In genomic region chr6:86479816-86480188, GRCm38 (mm10) we compare ENCODE assay signal across 9 mouse cellular contexts. TPM values are rescaled to one million over a fixed set of nuclear protein-coding genes. Genes with fewer than 3 reads are reported as not detected.
DNase-seq lines count a peak whose midpoint lies in the region; ATAC-seq and TF ChIP-seq lines count a peak whose summit lies in the region.
"Had no signal": no experiment of that assay in that cellular context is flagged by ENCODE, and none has a peak within 500 bp of the region (broad histone marks: within the 10 kb centered on the region; RNA-seq: fewer than 3 reads in every experiment).

No protein-coding gene starts in this region.

- H3K79me2 ChIP-seq in liver, adult 2 months (ENCODE audit: control insufficient read depth, insufficient read depth, low read length) = no peaks in the 10 kb centered on the region

- H3K4me2 ChIP-seq in liver, embryonic 11.5 days = no peak overlapping the region
- H3K4me2 ChIP-seq in hindbrain, embryonic 14.5 days (replicated peaks) = no peak overlapping the region
- 0 out of 2 replicates have a peak overlapping the region, but pooled peaks have one; percentile 6 for H3K4me2 ChIP-seq in neural tube, embryonic 12.5 days (replicated peaks)

- intact Hi-C loops in gastrocnemius, adult 2 months (cut with DNase I) = no loop called here
- intact Hi-C loops in gastrocnemius, postnatal 36 days (cut with DNase I) = no loop called here

- no peak for ATAC-seq in liver, embryonic 11.5 days (replicated peaks; ENCODE audit: low FRiP score)
- ATAC-seq in hindbrain, embryonic 14.5 days (ENCODE audit: low FRiP score) = no peak
- ATAC-seq in neural tube, embryonic 12.5 days (ENCODE audit: low FRiP score, low read depth) = no peak
- no peak for ATAC-seq in megakaryocyte-erythroid progenitor cell, adult 5-6 weeks (replicated peaks; ENCODE audit: low FRiP score, low TSS enrichment, poor library complexity, severe bottlenecking)

- H3K9me3 ChIP-seq in liver, embryonic 11.5 days (ENCODE audit: control insufficient read depth, low read length) = no peaks in the 10 kb centered on the region
- H3K9me3 ChIP-seq in hindbrain, embryonic 14.5 days (ENCODE audit: control insufficient read depth, low read length) = no peaks in the 10 kb centered on the region
- no peaks in the 10 kb centered on the region for H3K9me3 ChIP-seq in neural tube, embryonic 12.5 days

- H3K36me3 ChIP-seq in liver, adult 2 months (ENCODE audit: control insufficient read depth, insufficient read depth, low read length) = no peaks in the 10 kb centered on the region
- H3K36me3 ChIP-seq in liver, embryonic 11.5 days (ENCODE audit: control insufficient read depth, insufficient read depth, low read length) = no peaks in the 10 kb centered on the region
- no peaks in the 10 kb centered on the region for H3K36me3 ChIP-seq in hindbrain, embryonic 14.5 days (replicated peaks; ENCODE audit: control insufficient read depth, insufficient read depth)
- H3K36me3 ChIP-seq in neural tube, embryonic 12.5 days = no peaks in the 10 kb centered on the region

- peak overlapping the region; percentile 75 for H3K4me3 ChIP-seq in gastrocnemius, adult 2 months
- H3K4me3 ChIP-seq in liver, adult 2 months (ENCODE audit: insufficient read depth, low read depth, low read length) = no peak overlapping the region
- no peak overlapping the region for H3K4me3 ChIP-seq in liver, embryonic 11.5 days (ENCODE audit: low read depth, low read length)
- H3K4me3 ChIP-seq in hindbrain, embryonic 14.5 days (replicated peaks; ENCODE audit: low read length) = no peak overlapping the region
- no peak overlapping the region for H3K4me3 ChIP-seq in neural tube, embryonic 12.5 days

- no peak overlapping the region for H3K9ac ChIP-seq in liver, adult 2 months (ENCODE audit: low read depth, low read length)
- H3K9ac ChIP-seq in liver, embryonic 11.5 days (ENCODE audit: low read depth, low read length) = no peak overlapping the region
- H3K9ac ChIP-seq in hindbrain, embryonic 14.5 days = no peak overlapping the region
- H3K9ac ChIP-seq in neural tube, embryonic 12.5 days = no peak overlapping the region

- no peak for DNase-seq in gastrocnemius, adult 2 months
- no peak for DNase-seq in gastrocnemius, postnatal 36 days
- DNase-seq in liver, adult 2 months (ENCODE audit: extremely low read depth, low read depth, low spot score) = no peak
- no peak for DNase-seq in liver, embryonic 11.5 days (ENCODE audit: low spot score)
- DNase-seq in hindbrain, embryonic 14.5 days (ENCODE audit: low spot score) = no peak
- no peak for DNase-seq in layer of hippocampus, postnatal 14 days (ENCODE audit: low spot score in 2 of 2)

- peaks cover 7% of the 10 kb centered on the region for H3K4me1 ChIP-seq in liver, adult 2 months (ENCODE audit: control insufficient read depth, insufficient read depth, low read length)
- peaks cover 25% of the 10 kb centered on the region for H3K4me1 ChIP-seq in liver, embryonic 11.5 days (replicated peaks; ENCODE audit: control insufficient read depth, insufficient read depth, low read length)
- H3K4me1 ChIP-seq in hindbrain, embryonic 14.5 days (replicated peaks; ENCODE audit: control insufficient read depth, insufficient read depth, low read length) = peaks cover 6% of the 10 kb centered on the region; the same call in 1 of the 2 replicates
- H3K4me1 ChIP-seq in neural tube, embryonic 12.5 days = peaks cover 22% of the 10 kb centered on the region

- no peak for TF ChIP-seq POLR2A in liver, adult 2 months (IDR thresholded peaks at IDR 0.05; ENCODE audit: extremely low read depth, insufficient read depth, low read length)

- no peaks in the 10 kb centered on the region for H3K27me3 ChIP-seq in liver, adult 2 months (ENCODE audit: control insufficient read depth, insufficient read depth, low read length)
- no peaks in the 10 kb centered on the region for H3K27me3 ChIP-seq in liver, embryonic 11.5 days (replicated peaks; ENCODE audit: control insufficient read depth, insufficient read depth, low read length)
- H3K27me3 ChIP-seq in hindbrain, embryonic 14.5 days (ENCODE audit: control insufficient read depth, insufficient read depth, low read length) = no peaks in the 10 kb centered on the region
- H3K27me3 ChIP-seq in neural tube, embryonic 12.5 days (replicated peaks) = no peaks in the 10 kb centered on the region

- peak overlapping the region; percentile 92 for H3K27ac ChIP-seq in gastrocnemius, adult 2 months
- peak overlapping the region; percentile 46 for H3K27ac ChIP-seq in liver, adult 2 months (replicated peaks; ENCODE audit: insufficient read depth, low read depth, low read length)
- H3K27ac ChIP-seq in liver, embryonic 11.5 days (ENCODE audit: low read depth, low read length) = no peak overlapping the region
- H3K27ac ChIP-seq in hindbrain, embryonic 14.5 days = peak overlapping the region; percentile 64
- 0 out of 2 replicates have a peak overlapping the region, but pooled peaks have one; percentile 43 for H3K27ac ChIP-seq in neural tube, embryonic 12.5 days

- TF ChIP-seq CTCF in gastrocnemius, adult 2 months (IDR thresholded peaks at IDR 0.05) = no peak
- no peak for TF ChIP-seq CTCF in liver, adult 2 months (IDR thresholded peaks at IDR 0.05; ENCODE audit: low read depth, low read length)

RNA-seq across cellular contexts. Expression of gene C87436, which starts 41.6 kb away (rescaled TPM):
- total RNA-seq in gastrocnemius, adult 2 months (2021) = 1 to 10 TPM; 7.5 to 8.0 TPM
- total RNA-seq in gastrocnemius, postnatal 36 days (2021) = 1 to 10 TPM; 6.1 to 7.8 TPM
- total RNA-seq in liver, adult 2 months (2014; rRNA removed) = 10.1 and 10.2 TPM in 2 replicates
- polyA plus RNA-seq in liver, adult 2 months (2012; rRNA removed) = 7.6 and 7.8 TPM in 2 replicates
- polyA plus RNA-seq in liver, embryonic 11.5 days (2014; fragmentation: Nextera tagmentation; extraction: Ambion mirVana) = 24.8 and 25.9 TPM in 2 replicates
- 19.2 and 21.6 TPM in 2 replicates for polyA plus RNA-seq in hindbrain, embryonic 14.5 days (2014; fragmentation: Nextera tagmentation; extraction: Ambion mirVana)
- 25.1 and 27.8 TPM in 2 replicates for polyA plus RNA-seq in neural tube, embryonic 12.5 days (2016; fragmentation: Nextera tagmentation; extraction: Ambion mirVana)
- 29.8 and 33.8 TPM in 2 replicates for total RNA-seq in megakaryocyte-erythroid progenitor cell, adult 5-6 weeks (2014; fragmentation: Nextera tagmentation)
- 12.4 and 21.9 TPM in 2 replicates for total RNA-seq in megakaryocyte-erythroid progenitor cell, adult 5-6 weeks (2017)
- 10 to 100 TPM; 16.8 to 17.1 TPM for total RNA-seq in layer of hippocampus, postnatal 14 days (2021)

RNA-seq across cellular contexts. Expression of gene Pcbp1, which starts 46.3 kb away (rescaled TPM):
- 100 to 1,000 TPM; 121 to 128 TPM for total RNA-seq in gastrocnemius, adult 2 months (2021)
- total RNA-seq in gastrocnemius, postnatal 36 days (2021) = 100 to 1,000 TPM; 102 to 112 TPM
- 38.2 and 59.7 TPM in 2 replicates for total RNA-seq in liver, adult 2 months (2014; rRNA removed)
- 119 and 138 TPM in 2 replicates for polyA plus RNA-seq in liver, adult 2 months (2012; rRNA removed)
- polyA plus RNA-seq in liver, embryonic 11.5 days (2014; fragmentation: Nextera tagmentation; extraction: Ambion mirVana) = 543 and 554 TPM in 2 replicates
- polyA plus RNA-seq in hindbrain, embryonic 14.5 days (2014; fragmentation: Nextera tagmentation; extraction: Ambion mirVana) = 313 and 316 TPM in 2 replicates
- polyA plus RNA-seq in neural tube, embryonic 12.5 days (2016; fragmentation: Nextera tagmentation; extraction: Ambion mirVana) = 568 and 599 TPM in 2 replicates
- 289 and 315 TPM in 2 replicates for total RNA-seq in megakaryocyte-erythroid progenitor cell, adult 5-6 weeks (2014; fragmentation: Nextera tagmentation)
- 118 and 123 TPM in 2 replicates for total RNA-seq in megakaryocyte-erythroid progenitor cell, adult 5-6 weeks (2017)
- total RNA-seq in layer of hippocampus, postnatal 14 days (2021) = 100 to 1,000 TPM; 176 to 183 TPM

RNA-seq across cellular contexts. Expression of gene Gm44790, which starts 53.3 kb away (rescaled TPM):
- total RNA-seq in gastrocnemius, adult 2 months (2021) = under 1 TPM in 1 of 2 experiments, not detected in 1; 0.53 TPM
- 1 to 10 TPM in 1 of 2 experiments, not detected in 1; 1.2 TPM for total RNA-seq in gastrocnemius, postnatal 36 days (2021)
- 0.83 TPM in 1 of 2 replicates, not detected in the other for total RNA-seq in liver, adult 2 months (2014; rRNA removed)
- 1.5 and 4.0 TPM in 2 replicates for polyA plus RNA-seq in liver, adult 2 months (2012; rRNA removed)
- polyA plus RNA-seq in liver, embryonic 11.5 days (2014; fragmentation: Nextera tagmentation; extraction: Ambion mirVana) = 0.47 TPM in 1 of 2 replicates, not detected in the other
- not detected in 2 replicates for polyA plus RNA-seq in hindbrain, embryonic 14.5 days (2014; fragmentation: Nextera tagmentation; extraction: Ambion mirVana)
- polyA plus RNA-seq in neural tube, embryonic 12.5 days (2016; fragmentation: Nextera tagmentation; extraction: Ambion mirVana) = 0.37 TPM in 1 of 2 replicates, not detected in the other
- not detected in 2 replicates for total RNA-seq in megakaryocyte-erythroid progenitor cell, adult 5-6 weeks (2014; fragmentation: Nextera tagmentation)
- total RNA-seq in megakaryocyte-erythroid progenitor cell, adult 5-6 weeks (2017) = 4.9 TPM in 1 of 2 replicates, not detected in the other
- total RNA-seq in layer of hippocampus, postnatal 14 days (2021) = under 1 TPM in 1 of 2 experiments, not detected in 1; 0.90 TPM
- total RNA-seq: gastrocnemius, postnatal 4 days had no signal
